Mouse (Mus musculus): ENCODE results near the gene Nop2. TPM values are rescaled to one million over a fixed set of nuclear protein-coding genes. Genes with fewer than 3 reads are reported as not detected.

The Nop2 gene
- polyA plus RNA-seq, 1 experiment from 2014 or later = 56.4 TPM

Small RNA genes lying within 50 kb of the gene (microRNA-seq; reads per million reads assigned to microRNA genes)
- not detected for gene Mir7045 (ENCODE audit: borderline number of aligned reads)

Other genes starting within 250 kb of the Nop2 start
- gene Cd4, start 243.7 kb upstream of the Nop2 start, polyA plus RNA-seq (2014; fragmentation: Nextera tagmentation; extraction: Ambion mirVana) = 0.07 and 0.25 TPM in 2 replicates
- 1.9 and 2.4 TPM in 2 replicates for gene Lag3, start 220.2 kb upstream of the Nop2 start, polyA plus RNA-seq (2014; fragmentation: Nextera tagmentation; extraction: Ambion mirVana)
- 255 and 263 TPM in 2 replicates for gene Ptms, start 211.8 kb upstream of the Nop2 start, polyA plus RNA-seq (2014; fragmentation: Nextera tagmentation; extraction: Ambion mirVana)
- 346 and 352 TPM in 2 replicates for gene Mlf2, start 200.5 kb upstream of the Nop2 start, polyA plus RNA-seq (2014; fragmentation: Nextera tagmentation; extraction: Ambion mirVana)
- 138 and 141 TPM in 2 replicates for gene Cops7a, start 166.4 kb upstream of the Nop2 start, polyA plus RNA-seq (2014; fragmentation: Nextera tagmentation; extraction: Ambion mirVana)
- gene Pianp, start 135.2 kb upstream of the Nop2 start, polyA plus RNA-seq (2014; fragmentation: Nextera tagmentation; extraction: Ambion mirVana) = 5.0 and 7.2 TPM in 2 replicates
- 10.4 and 11.9 TPM in 2 replicates for gene Zfp384, start 122.8 kb upstream of the Nop2 start, polyA plus RNA-seq (2014; fragmentation: Nextera tagmentation; extraction: Ambion mirVana)
- gene Ing4, start 92.1 kb upstream of the Nop2 start, polyA plus RNA-seq (2014; fragmentation: Nextera tagmentation; extraction: Ambion mirVana) = 99.0 and 112 TPM in 2 replicates
- gene Acrbp, start 82.2 kb upstream of the Nop2 start, polyA plus RNA-seq (2014; fragmentation: Nextera tagmentation; extraction: Ambion mirVana) = 8.3 and 9.9 TPM in 2 replicates
- gene Lpar5, start 64.0 kb upstream of the Nop2 start, polyA plus RNA-seq (2014; fragmentation: Nextera tagmentation; extraction: Ambion mirVana) = 1.1 and 1.4 TPM in 2 replicates
- 70.1 and 73.5 TPM in 2 replicates for gene Chd4, start 35.9 kb upstream of the Nop2 start, polyA plus RNA-seq (2014; fragmentation: Nextera tagmentation; extraction: Ambion mirVana)
- 37.9 and 43.7 TPM in 2 replicates for gene Iffo1, start 13.3 kb downstream of the Nop2 start, polyA plus RNA-seq (2014; fragmentation: Nextera tagmentation; extraction: Ambion mirVana)
- 1,831 and 1,850 TPM in 2 replicates for gene Gapdh, start 34.6 kb downstream of the Nop2 start, polyA plus RNA-seq (2014; fragmentation: Nextera tagmentation; extraction: Ambion mirVana)
- gene Ncapd2, start 59.8 kb downstream of the Nop2 start, polyA plus RNA-seq (2014; fragmentation: Nextera tagmentation; extraction: Ambion mirVana) = 76.7 and 90.8 TPM in 2 replicates
- gene Mrpl51, start 59.9 kb downstream of the Nop2 start, polyA plus RNA-seq (2014; fragmentation: Nextera tagmentation; extraction: Ambion mirVana) = 198 and 205 TPM in 2 replicates
- gene Vamp1, start 83.6 kb downstream of the Nop2 start, polyA plus RNA-seq (2014; fragmentation: Nextera tagmentation; extraction: Ambion mirVana) = 2.4 and 2.7 TPM in 2 replicates
- 3.4 and 3.6 TPM in 2 replicates for gene Tapbpl, start 100.0 kb downstream of the Nop2 start, polyA plus RNA-seq (2014; fragmentation: Nextera tagmentation; extraction: Ambion mirVana)
- gene Cd27, start 105.1 kb downstream of the Nop2 start, polyA plus RNA-seq (2014; fragmentation: Nextera tagmentation; extraction: Ambion mirVana) = 1.1 and 2.9 TPM in 2 replicates
- 0.22 and 0.45 TPM in 2 replicates for gene Tuba3a, start 154.1 kb downstream of the Nop2 start, polyA plus RNA-seq (2014; fragmentation: Nextera tagmentation; extraction: Ambion mirVana)
- gene Ltbr, start 182.0 kb downstream of the Nop2 start, polyA plus RNA-seq (2014; fragmentation: Nextera tagmentation; extraction: Ambion mirVana) = 46.4 and 49.0 TPM in 2 replicates
- 1.5 and 3.2 TPM in 2 replicates for gene Scnn1a, start 188.8 kb downstream of the Nop2 start, polyA plus RNA-seq (2014; fragmentation: Nextera tagmentation; extraction: Ambion mirVana)
- gene Tnfrsf1a, start 217.5 kb downstream of the Nop2 start, polyA plus RNA-seq (2014; fragmentation: Nextera tagmentation; extraction: Ambion mirVana) = 81.8 and 82.6 TPM in 2 replicates
- gene Plekhg6, start 248.9 kb downstream of the Nop2 start, polyA plus RNA-seq (2014; fragmentation: Nextera tagmentation; extraction: Ambion mirVana) = 1.0 and 1.4 TPM in 2 replicates